Mouse (Mus musculus): ENCODE data around the gene Fbxl17. TPM values are rescaled to one million over a fixed set of nuclear protein-coding genes. Genes with fewer than 3 reads are reported as not detected.

Fbxl17 gene
- total RNA-seq, 2 experiments from 2014 or later: 50.4 to 56.2 TPM

GRCm38 (mm10) chr17:63122427-63122826, 377.4 kb downstream of the Fbxl17 start:
- no peak for DNase-seq (ENCODE audit: extremely low spot score in 1 of 2, low spot score in 1 of 2)

- no peak for DNase-seq (ENCODE audit: extremely low spot score in 1 of 2, low spot score in 1 of 2)
Measured at GRCm38 (mm10) chr17:63119701-63120100, 380.1 kb downstream of the Fbxl17 start.

- no peak for DNase-seq (ENCODE audit: extremely low spot score in 1 of 2, low spot score in 1 of 2)
Measured at GRCm38 (mm10) chr17:63119077-63119476, 380.7 kb downstream of the Fbxl17 start.

- no peak for DNase-seq (ENCODE audit: extremely low spot score in 1 of 2, low spot score in 1 of 2)
Measured at GRCm38 (mm10) chr17:63117130-63117529, 382.7 kb downstream of the Fbxl17 start.

- no peak for DNase-seq (ENCODE audit: extremely low spot score in 1 of 2, low spot score in 1 of 2)
Measured at GRCm38 (mm10) chr17:63114399-63115085, 385.3 kb downstream of the Fbxl17 start.

GRCm38 (mm10) chr17:63112826-63113225, 387.0 kb downstream of the Fbxl17 start:
- DNase-seq (ENCODE audit: extremely low spot score in 1 of 2, low spot score in 1 of 2): no peak

GRCm38 (mm10) chr17:63110994-63111393, 388.8 kb downstream of the Fbxl17 start:
- no peak for DNase-seq (ENCODE audit: extremely low spot score in 1 of 2, low spot score in 1 of 2)

- no peak for DNase-seq (ENCODE audit: extremely low spot score in 1 of 2, low spot score in 1 of 2)
Measured at GRCm38 (mm10) chr17:63110211-63110755, 389.5 kb downstream of the Fbxl17 start.

GRCm38 (mm10) chr17:63108035-63108434, 391.8 kb downstream of the Fbxl17 start:
- DNase-seq (ENCODE audit: extremely low spot score in 1 of 2, low spot score in 1 of 2): no peak

- no peak for DNase-seq (ENCODE audit: extremely low spot score in 1 of 2, low spot score in 1 of 2)
Measured at GRCm38 (mm10) chr17:63107515-63107914, 392.3 kb downstream of the Fbxl17 start.

- DNase-seq (ENCODE audit: extremely low spot score in 1 of 2, low spot score in 1 of 2): no peak
Measured at GRCm38 (mm10) chr17:63095553-63095952, 404.3 kb downstream of the Fbxl17 start.

GRCm38 (mm10) chr17:63095017-63095416, 404.8 kb downstream of the Fbxl17 start:
- DNase-seq (ENCODE audit: extremely low spot score in 1 of 2, low spot score in 1 of 2): no peak

- no peak for DNase-seq (ENCODE audit: extremely low spot score in 1 of 2, low spot score in 1 of 2)
Measured at GRCm38 (mm10) chr17:63093184-63093583, 406.6 kb downstream of the Fbxl17 start.

GRCm38 (mm10) chr17:63092774-63093173, 407.0 kb downstream of the Fbxl17 start:
- no peak for DNase-seq (ENCODE audit: extremely low spot score in 1 of 2, low spot score in 1 of 2)

- DNase-seq (ENCODE audit: extremely low spot score in 1 of 2, low spot score in 1 of 2): no peak
Measured at GRCm38 (mm10) chr17:63090112-63090511, 409.7 kb downstream of the Fbxl17 start.

GRCm38 (mm10) chr17:63087265-63087664, 412.6 kb downstream of the Fbxl17 start:
- DNase-seq (ENCODE audit: extremely low spot score in 1 of 2, low spot score in 1 of 2): no peak

GRCm38 (mm10) chr17:63086526-63086925, 413.3 kb downstream of the Fbxl17 start:
- DNase-seq (ENCODE audit: extremely low spot score in 1 of 2, low spot score in 1 of 2): no peak

GRCm38 (mm10) chr17:63085227-63085626, 414.6 kb downstream of the Fbxl17 start:
- no peak for DNase-seq (ENCODE audit: extremely low spot score in 1 of 2, low spot score in 1 of 2)

- DNase-seq (ENCODE audit: extremely low spot score in 1 of 2, low spot score in 1 of 2): no peak
Measured at GRCm38 (mm10) chr17:63079087-63079486, 420.7 kb downstream of the Fbxl17 start.

- no peak for DNase-seq (ENCODE audit: extremely low spot score in 1 of 2, low spot score in 1 of 2)
Measured at GRCm38 (mm10) chr17:63077509-63077908, 422.3 kb downstream of the Fbxl17 start.

GRCm38 (mm10) chr17:63076661-63077060, 423.2 kb downstream of the Fbxl17 start:
- DNase-seq (ENCODE audit: extremely low spot score in 1 of 2, low spot score in 1 of 2): no peak

- no peak for DNase-seq (ENCODE audit: extremely low spot score in 1 of 2, low spot score in 1 of 2)
Measured at GRCm38 (mm10) chr17:63076037-63076426, 423.8 kb downstream of the Fbxl17 start.

Measured in layer of hippocampus, postnatal 25 days (tissue).